Mouse (Mus musculus): ENCODE measurements around the gene Usp50. TPM values are rescaled to one million over a fixed set of nuclear protein-coding genes. Genes with fewer than 3 reads are reported as not detected.

Usp50 gene
- polyA plus RNA-seq, 1 experiment from 2014 or later, result 2.7 TPM

GRCm38 (mm10) chr2:126735339-126736073 lies 47.8 kb downstream of the Usp50 start:
- no peak overlapping the region for H3K4me2 ChIP-seq
- no peak for ATAC-seq (replicated peaks; ENCODE audit: low FRiP score)
- no peak overlapping the region for H3K27ac ChIP-seq
- H3K27me3 ChIP-seq, result no peaks in the 10 kb centered on the region
- H3K4me3 ChIP-seq (replicated peaks), result no peak overlapping the region
- peaks cover 84% of the 10 kb centered on the region for H3K36me3 ChIP-seq
- no peaks in the 10 kb centered on the region for H3K4me1 ChIP-seq
- H3K9me3 ChIP-seq (replicated peaks), result no peaks in the 10 kb centered on the region
- 89% methylated on average over 6 of the region's 6 CpGs for WGBS
- H3K9ac ChIP-seq, result no peak overlapping the region

- Histone ChIP-seq H3K4me1 (no peaks in the 10 kb centered on the region), H3K9me3 (replicated peaks) (no peaks in the 10 kb centered on the region), H3K4me2 (no peak overlapping the region), H3K4me3 (replicated peaks) (no peak overlapping the region), H3K36me3 (peaks cover 70% of the 10 kb centered on the region), H3K27ac (no peak overlapping the region), H3K27me3 (no peaks in the 10 kb centered on the region), H3K9ac (no peak overlapping the region)
- 79% methylated on average over 2 of the region's 2 CpGs for WGBS
- ATAC-seq (replicated peaks; ENCODE audit: low FRiP score), result no peak
These were observed 52.8 kb downstream of the Usp50 start for GRCm38 (mm10) chr2:126730502-126730901.

DNA sequence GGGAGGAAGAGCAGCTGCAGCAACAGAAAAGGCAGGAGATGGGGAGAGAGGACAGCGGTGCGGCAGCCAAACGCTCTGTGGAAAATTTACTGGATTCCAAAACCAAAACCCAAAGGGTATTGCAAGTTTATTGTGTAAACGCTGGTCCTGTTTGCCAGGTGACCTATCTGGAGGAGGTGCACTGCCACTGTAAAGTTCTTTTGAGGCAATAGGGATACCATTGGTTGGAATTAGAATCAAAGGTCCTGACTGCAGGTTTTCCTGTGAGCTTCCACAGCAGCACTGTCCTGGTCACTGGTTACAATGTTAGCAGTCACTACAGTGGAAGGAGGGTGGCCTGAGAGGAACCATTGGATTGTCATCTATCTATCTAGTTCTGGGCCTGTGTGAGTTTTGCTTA lies 54.1 kb downstream of the Usp50 start:
- WGBS, result 94% methylated on average over 4 of the region's 4 CpGs

DNA sequence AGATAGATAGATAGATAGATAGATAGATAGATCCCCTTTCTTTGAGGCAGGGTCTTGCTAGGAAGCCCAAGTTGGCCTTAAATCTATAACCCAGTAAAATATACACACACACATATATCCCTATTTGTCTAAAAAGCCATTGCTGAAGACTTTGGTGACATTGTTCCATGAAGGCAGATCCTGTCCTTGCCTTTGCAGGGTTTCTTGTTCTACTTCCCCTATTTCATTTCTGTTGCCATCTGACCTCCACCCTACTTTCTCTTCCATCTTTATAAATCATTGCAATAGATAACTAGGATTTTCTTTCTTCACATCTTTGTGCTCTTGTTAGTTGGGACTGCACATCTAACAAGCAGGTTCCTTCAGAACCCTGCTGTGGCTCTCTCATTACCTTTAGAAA lies 70.3 kb downstream of the Usp50 start:
- Histone ChIP-seq H3K4me1 (peaks cover 8% of the 10 kb centered on the region), H3K9me3 (replicated peaks) (no peaks in the 10 kb centered on the region), H3K36me3 (peaks cover 5% of the 10 kb centered on the region; the same call in 1 of the 2 replicates), H3K9ac (no peak overlapping the region), H3K4me3 (replicated peaks) (no peak overlapping the region), H3K4me2 (no peak overlapping the region), H3K27ac (no peak overlapping the region), H3K27me3 (no peaks in the 10 kb centered on the region)
- no peak for ATAC-seq (replicated peaks; ENCODE audit: low FRiP score)

More for the DNA sequence above, 54.1 kb downstream of the Usp50 start:
- Histone ChIP-seq H3K27ac (no peak overlapping the region), H3K27me3 (no peaks in the 10 kb centered on the region), H3K9me3 (replicated peaks) (no peaks in the 10 kb centered on the region), H3K4me2 (no peak overlapping the region), H3K36me3 (peaks cover 60% of the 10 kb centered on the region), H3K4me3 (replicated peaks) (no peak overlapping the region), H3K4me1 (no peaks in the 10 kb centered on the region), H3K9ac (no peak overlapping the region)
- no peak for ATAC-seq (replicated peaks; ENCODE audit: low FRiP score)

DNA sequence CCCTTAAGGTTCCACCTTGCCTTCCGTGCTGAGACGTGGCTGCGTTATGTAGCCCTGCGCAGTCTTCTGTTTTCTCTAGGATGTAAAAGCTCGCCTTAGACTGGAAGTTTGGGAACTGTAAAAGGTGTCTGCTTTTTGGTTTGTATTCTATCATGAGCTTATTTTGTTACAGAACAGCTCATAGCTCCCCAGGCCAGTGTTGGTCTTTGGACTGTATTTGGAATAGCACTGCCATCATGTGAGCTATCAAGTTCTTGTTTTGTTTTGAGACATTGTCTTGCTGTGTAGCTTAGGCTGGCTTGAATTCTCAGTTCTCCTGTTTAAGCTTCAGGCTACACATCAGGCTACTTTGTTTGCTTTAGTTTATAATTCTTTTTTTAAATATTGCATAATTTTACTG lies 70.7 kb downstream of the Usp50 start:
- H3K4me3 ChIP-seq (replicated peaks), result no peak overlapping the region
- no peaks in the 10 kb centered on the region for H3K9me3 ChIP-seq (replicated peaks)
- WGBS, result 97% methylated on average over 5 of the region's 5 CpGs
- H3K9ac ChIP-seq, result no peak overlapping the region
- no peak overlapping the region for H3K27ac ChIP-seq
- H3K27me3 ChIP-seq, result no peaks in the 10 kb centered on the region
- peaks cover 10% of the 10 kb centered on the region for H3K4me1 ChIP-seq
- ATAC-seq (replicated peaks; ENCODE audit: low FRiP score), result no peak
- peaks cover 5% of the 10 kb centered on the region; the same call in 1 of the 2 replicates for H3K36me3 ChIP-seq
- H3K4me2 ChIP-seq, result no peak overlapping the region

GRCm38 (mm10) chr2:126708361-126708760 lies 74.9 kb downstream of the Usp50 start:
- H3K9ac ChIP-seq, result peak overlapping the region; percentile 75; the same call in 1 of the 2 replicates
- WGBS, result 76% methylated on average over 4 of the region's 4 CpGs

DNA sequence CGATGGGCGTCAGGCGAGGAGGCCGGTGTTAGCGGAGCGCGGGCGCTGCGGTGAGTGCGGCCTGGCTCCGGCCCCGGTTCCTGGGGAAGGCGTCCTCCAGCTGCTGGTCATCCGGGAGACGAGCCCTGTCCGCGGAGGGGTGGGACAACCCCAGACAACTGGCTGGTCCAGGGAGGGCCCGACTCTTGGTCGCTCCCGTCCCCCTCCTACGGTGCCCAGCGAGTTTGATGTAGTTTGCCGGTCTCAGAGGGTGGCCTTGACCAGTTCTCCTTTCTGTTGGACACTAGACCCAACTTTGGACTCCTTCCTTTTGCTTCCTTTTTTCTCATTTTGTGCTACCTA lies 75.9 kb downstream of the Usp50 start:
- peak; percentile 94 for ATAC-seq (replicated peaks; ENCODE audit: low FRiP score)
- Histone ChIP-seq H3K4me3 (replicated peaks) (peak overlapping the region; percentile 65), H3K27me3 (peaks cover 15% of the 10 kb centered on the region), H3K9ac (peak overlapping the region; percentile 75), H3K9me3 (replicated peaks) (no peaks in the 10 kb centered on the region), H3K4me2 (peak overlapping the region; percentile 77), H3K27ac (peak overlapping the region; percentile 80), H3K36me3 (0 out of 2 replicates have a peak, but pooled peaks cover under 1% of the 10 kb centered on the region), H3K4me1 (peaks cover 10% of the 10 kb centered on the region)
- under 1% methylated on average over 23 of the region's 23 CpGs for WGBS

More at GRCm38 (mm10) chr2:126708361-126708760, 74.9 kb downstream of the Usp50 start:
- ATAC-seq (replicated peaks; ENCODE audit: low FRiP score), result no peak
- H3K9me3 ChIP-seq (replicated peaks), result no peaks in the 10 kb centered on the region
- H3K4me1 ChIP-seq, result peaks cover 10% of the 10 kb centered on the region
- peak overlapping the region; percentile 77 for H3K4me2 ChIP-seq
- peak overlapping the region; percentile 65; the same call in 1 of the 2 replicates for H3K4me3 ChIP-seq (replicated peaks)
- 0 out of 2 replicates have a peak, but pooled peaks cover 2% of the 10 kb centered on the region for H3K36me3 ChIP-seq
- H3K27me3 ChIP-seq, result peaks cover 15% of the 10 kb centered on the region
- no peak overlapping the region for H3K27ac ChIP-seq

- Histone ChIP-seq H3K9me3 (replicated peaks) (no peaks in the 10 kb centered on the region), H3K4me1 (peaks cover 10% of the 10 kb centered on the region)
These were observed 76.4 kb downstream of the Usp50 start, which contains the start of gene Usp8 for GRCm38 (mm10) chr2:126706759-126707437. Gene Usp8 (plus strand): TSS chr2:126707328.

DNA sequence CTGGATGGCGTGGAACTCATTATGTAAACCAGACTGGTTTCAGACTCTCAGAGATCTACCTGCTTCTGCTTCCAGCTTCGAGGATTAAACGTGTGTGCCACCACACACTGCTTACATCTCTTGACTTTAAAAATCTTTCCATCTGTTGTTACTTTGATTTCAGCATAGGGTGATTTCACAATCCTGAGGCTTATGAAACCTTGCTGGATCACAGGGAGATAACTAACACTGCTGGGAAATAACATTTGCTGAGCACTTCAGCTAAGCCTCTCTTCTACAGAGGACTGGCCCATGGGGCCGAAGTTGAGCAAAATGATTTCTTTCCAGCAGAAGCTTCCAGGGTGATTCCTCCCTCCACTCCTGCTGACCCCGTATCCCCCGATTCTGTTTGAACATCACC lies 88.0 kb downstream of the Usp50 start:
- Histone ChIP-seq H3K27me3 (no peaks in the 10 kb centered on the region), H3K4me2 (no peak overlapping the region), H3K9ac (no peak overlapping the region), H3K4me1 (no peaks in the 10 kb centered on the region), H3K36me3 (no peaks in the 10 kb centered on the region), H3K27ac (no peak overlapping the region), H3K9me3 (replicated peaks) (no peaks in the 10 kb centered on the region), H3K4me3 (replicated peaks) (no peak overlapping the region)
- ATAC-seq (replicated peaks; ENCODE audit: low FRiP score), result no peak
- WGBS, result 87% methylated on average over 6 of the region's 6 CpGs

More at GRCm38 (mm10) chr2:126706759-126707437, 76.4 kb downstream of the Usp50 start, which contains the start of gene Usp8:
- WGBS, result 3% methylated on average over 47 of the region's 47 CpGs
- peak within 1 kb of the TSS; percentile 77 for H3K4me2 ChIP-seq
- peak within 1 kb of the TSS; percentile 65 for H3K4me3 ChIP-seq (replicated peaks)
- H3K27me3 ChIP-seq, result peaks cover 15% of the 10 kb centered on the region
- peak within 1 kb of the TSS; percentile 80 for H3K27ac ChIP-seq
- no peaks in the 10 kb centered on the region for H3K36me3 ChIP-seq
- peak; percentile 100 for ATAC-seq (replicated peaks; ENCODE audit: low FRiP score)
- H3K9ac ChIP-seq, result peak within 1 kb of the TSS; percentile 75

DNA sequence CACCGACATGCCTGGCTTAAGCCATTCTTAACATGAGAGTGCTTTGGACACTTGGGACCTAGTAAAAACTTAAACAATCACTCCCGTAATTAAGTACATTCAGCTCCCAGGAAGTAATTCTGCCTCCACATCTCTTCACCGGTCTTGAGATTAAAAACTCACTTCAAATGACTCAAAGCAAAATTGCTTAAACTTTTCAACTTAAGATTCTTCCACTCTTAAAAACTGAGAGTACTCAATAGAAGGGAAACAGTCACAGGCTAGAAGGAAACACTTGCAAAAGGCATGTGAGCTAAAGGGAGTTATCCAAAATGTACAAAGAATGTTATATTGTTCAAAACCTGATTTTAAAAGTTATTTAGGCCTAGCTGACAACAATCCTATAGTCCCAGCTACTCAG lies 92.0 kb downstream of the Usp50 start:
- H3K4me1 ChIP-seq, result no peaks in the 10 kb centered on the region
- no peak overlapping the region for H3K4me3 ChIP-seq (replicated peaks)
- H3K27ac ChIP-seq, result no peak overlapping the region
- WGBS, result 83% methylated on average over 3 of the region's 3 CpGs
- H3K4me2 ChIP-seq, result no peak overlapping the region
- H3K36me3 ChIP-seq, result peaks cover 7% of the 10 kb centered on the region; the same call in 1 of the 2 replicates
- H3K9ac ChIP-seq, result no peak overlapping the region
- H3K27me3 ChIP-seq, result no peaks in the 10 kb centered on the region
- H3K9me3 ChIP-seq (replicated peaks), result no peaks in the 10 kb centered on the region
- no peak for ATAC-seq (replicated peaks; ENCODE audit: low FRiP score)

DNA sequence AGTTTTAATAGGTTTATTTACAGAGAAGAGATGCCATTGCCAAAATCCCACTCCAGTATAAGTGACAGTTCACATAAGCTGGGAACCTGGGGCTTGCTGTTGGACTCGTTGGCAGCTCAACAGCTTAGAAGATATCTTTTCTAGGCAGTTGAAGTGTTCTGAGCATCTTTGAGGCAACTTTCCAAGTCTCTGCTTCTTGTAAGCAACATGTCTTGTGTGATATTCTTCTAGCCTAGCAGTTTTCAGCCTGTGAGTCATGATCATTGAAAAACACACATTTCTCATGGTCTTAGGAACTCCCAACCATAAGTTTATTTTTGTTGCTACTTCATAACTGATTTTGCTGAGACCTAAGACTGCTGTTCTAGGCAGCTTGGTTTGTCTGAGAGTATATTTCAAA lies 100.3 kb downstream of the Usp50 start:
- H3K4me3 ChIP-seq (replicated peaks), result no peak overlapping the region
- 88% methylated on average over 1 of the region's 1 CpGs for WGBS
- ATAC-seq (replicated peaks; ENCODE audit: low FRiP score), result no peak
- H3K4me2 ChIP-seq, result no peak overlapping the region
- H3K36me3 ChIP-seq, result peaks cover 58% of the 10 kb centered on the region
- H3K27ac ChIP-seq, result peak overlapping the region; percentile 49; the same call in 1 of the 2 replicates
- H3K9me3 ChIP-seq (replicated peaks), result 0 out of 2 replicates have a peak, but pooled peaks cover 3% of the 10 kb centered on the region
- no peak overlapping the region for H3K9ac ChIP-seq
- H3K4me1 ChIP-seq, result no peaks in the 10 kb centered on the region
- no peaks in the 10 kb centered on the region for H3K27me3 ChIP-seq

GRCm38 (mm10) chr2:126682333-126682732 lies 100.9 kb downstream of the Usp50 start:
- H3K27ac ChIP-seq, result peak overlapping the region; percentile 49; the same call in 1 of the 2 replicates
- ATAC-seq (replicated peaks; ENCODE audit: low FRiP score), result no peak
- no peak overlapping the region for H3K4me2 ChIP-seq
- no peak overlapping the region for H3K4me3 ChIP-seq (replicated peaks)
- no peak overlapping the region for H3K9ac ChIP-seq
- peaks cover 61% of the 10 kb centered on the region for H3K36me3 ChIP-seq
- H3K4me1 ChIP-seq, result 0 out of 2 replicates have a peak, but pooled peaks cover 2% of the 10 kb centered on the region
- no peaks in the 10 kb centered on the region for H3K27me3 ChIP-seq
- H3K9me3 ChIP-seq (replicated peaks), result 0 out of 2 replicates have a peak, but pooled peaks cover 3% of the 10 kb centered on the region
- WGBS, result 64% methylated on average over 2 of the region's 2 CpGs

Measured in kidney, embryonic 15.5 days (tissue).